Comparison of ENCODE assay signal across 28 mouse cellular contexts in the genomic region with DNA sequence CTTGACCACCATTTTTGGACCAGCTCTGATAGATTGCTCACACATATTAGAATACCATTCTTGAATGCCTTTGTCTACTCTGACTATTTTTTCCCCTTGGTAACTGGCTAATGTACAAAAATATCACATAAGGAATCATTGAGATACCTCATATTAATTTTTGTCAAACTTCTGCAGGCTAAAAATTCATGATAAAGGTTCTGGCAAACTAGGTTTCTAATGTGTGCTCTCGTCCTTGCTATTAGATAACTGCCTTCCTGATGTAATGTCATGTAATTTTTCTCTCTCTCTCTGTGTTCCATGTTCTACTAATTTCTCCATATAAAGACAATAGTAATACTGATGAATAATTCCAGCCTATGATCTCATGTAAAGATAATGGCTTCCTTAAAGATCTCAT.
"Had no signal": no experiment of that assay in that cellular context is flagged by ENCODE, and none has a peak within 500 bp of the region (broad histone marks: within the 10 kb centered on the region; RNA-seq: fewer than 3 reads in every experiment).

No protein-coding gene starts in this region.

- H3K4me1 ChIP-seq: limb, embryonic 10.5 days; limb, embryonic 12.5 days; limb, embryonic 13.5 days; limb, embryonic 15.5 days; liver, embryonic 12.5 days; liver, embryonic 13.5 days; liver, embryonic 15.5 days; lung, embryonic 15.5 days; megakaryocyte, embryonic 14.5 days; midbrain, embryonic 10.5 days; midbrain, embryonic 12.5 days; midbrain, embryonic 13.5 days; midbrain, embryonic 15.5 days; neural tube, embryonic 12.5 days had no signal

- H3K9ac ChIP-seq: limb, embryonic 12.5 days; limb, embryonic 13.5 days; limb, embryonic 15.5 days; liver, embryonic 12.5 days; liver, embryonic 13.5 days; liver, embryonic 14.5 days; liver, embryonic 15.5 days; liver, postnatal 0 days; lung, embryonic 14.5 days; lung, embryonic 15.5 days; midbrain, embryonic 12.5 days; midbrain, embryonic 13.5 days; midbrain, embryonic 15.5 days; neural tube, embryonic 12.5 days had no signal

- H3K36me3 ChIP-seq: limb, embryonic 10.5 days; limb, embryonic 12.5 days; limb, embryonic 13.5 days; limb, embryonic 15.5 days; liver, embryonic 12.5 days; liver, embryonic 13.5 days; liver, embryonic 15.5 days; lung, embryonic 15.5 days; midbrain, embryonic 10.5 days; midbrain, embryonic 12.5 days; midbrain, embryonic 13.5 days; midbrain, embryonic 15.5 days; neural tube, embryonic 12.5 days had no signal

- H3K27me3 ChIP-seq: limb, embryonic 12.5 days; limb, embryonic 13.5 days; limb, embryonic 15.5 days; liver, embryonic 12.5 days; liver, embryonic 13.5 days; liver, embryonic 15.5 days; lung, embryonic 15.5 days; megakaryocyte, embryonic 14.5 days; midbrain, embryonic 12.5 days; midbrain, embryonic 13.5 days; midbrain, embryonic 15.5 days; neural tube, embryonic 12.5 days had no signal

- DNase-seq: left cerebral cortex, postnatal 4 days; liver; liver, embryonic 13.5 days; liver, postnatal 0 days; lung, adult 18-20 months; lung, adult 2 months; lung, embryonic 14.5 days; lung, postnatal 10 days; lung, postnatal 14 days; lung, postnatal 36 days; lung, postnatal 4 days; midbrain, embryonic 14.5 days had no signal

- H3K4me3 ChIP-seq: limb, embryonic 10.5 days; limb, embryonic 12.5 days; limb, embryonic 13.5 days; limb, embryonic 15.5 days; liver, embryonic 12.5 days; liver, embryonic 13.5 days; liver, embryonic 15.5 days; lung, embryonic 15.5 days; megakaryocyte, embryonic 14.5 days; midbrain, embryonic 10.5 days; midbrain, embryonic 12.5 days; midbrain, embryonic 13.5 days; midbrain, embryonic 15.5 days; myocyte; neural tube, embryonic 12.5 days had no signal

- H3K27ac ChIP-seq: limb, embryonic 10.5 days; limb, embryonic 12.5 days; limb, embryonic 13.5 days; limb, embryonic 15.5 days; liver, embryonic 12.5 days; liver, embryonic 13.5 days; liver, embryonic 14.5 days; liver, embryonic 15.5 days; lung, embryonic 15.5 days; macrophage; midbrain, embryonic 10.5 days; midbrain, embryonic 12.5 days; midbrain, embryonic 13.5 days; midbrain, embryonic 15.5 days; neural tube, embryonic 12.5 days had no signal

- H3K9me3 ChIP-seq: limb, embryonic 10.5 days; limb, embryonic 12.5 days; limb, embryonic 13.5 days; limb, embryonic 15.5 days; liver, embryonic 12.5 days; liver, embryonic 13.5 days; liver, embryonic 15.5 days; lung, embryonic 15.5 days; megakaryocyte, embryonic 14.5 days; midbrain, embryonic 10.5 days; midbrain, embryonic 12.5 days; midbrain, embryonic 13.5 days; midbrain, embryonic 15.5 days; neural tube, embryonic 12.5 days had no signal
